Mouse (Mus musculus) MEL (cell line): ENCODE data around the gene Helz. TPM values are rescaled to one million over a fixed set of nuclear protein-coding genes. Genes with fewer than 3 reads are reported as not detected.

Source experiments
- DNase-seq: peaks from one replicate; pipeline ENCODE4 v3.0.0; 2011; ENCODE audit warnings: low read depth, low spot score
- H3K27ac ChIP-seq: 2 replicates; pipeline ENCODE4 v1.5.1; 2012; ENCODE audit warnings: low read depth, mild to moderate bottlenecking, control low read depth, low read length, moderate library complexity; ENCODE audit not compliant: control insufficient read depth
- H3K27me3 ChIP-seq, 2 experiments: fragments of 150-350 bp in 1 of 2; sonication (generic) in 1 of 2; 2 replicates each; pipeline ENCODE4 v1.6.1; 2012; ENCODE audit warnings: low read length in 2 of 2, mild to moderate bottlenecking in 2 of 2, improper control_type of control experiment in 1 of 2, moderate library complexity in 1 of 2; ENCODE audit not compliant: insufficient read depth in 2 of 2, control insufficient read depth in 1 of 2
- H3K36me3 ChIP-seq, 2 experiments: 2 replicates each; pipeline ENCODE4 v1.6.1; 2012 to 2014; ENCODE audit warnings: low read length in 2 of 2, improper control_type of control experiment in 1 of 2, inconsistent platforms in 1 of 2, mild to moderate bottlenecking in 1 of 2; ENCODE audit not compliant: insufficient read depth in 2 of 2, control insufficient read depth in 1 of 2
- H3K4me1 ChIP-seq, 2 experiments: fragments of 150-350 bp in 1 of 2; sonication (generic) in 1 of 2; 2 replicates each; pipeline ENCODE4 v1.6.1; 2012; ENCODE audit warnings: low read length in 2 of 2, improper control_type of control experiment in 1 of 2, mild to moderate bottlenecking in 1 of 2; ENCODE audit not compliant: insufficient read depth in 2 of 2, control insufficient read depth in 1 of 2
- H3K4me3 ChIP-seq, 2 experiments: fragments of 150-350 bp in 1 of 2; sonication (generic) in 1 of 2; 2 replicates each; pipeline ENCODE4 v1.5.1; 2012; ENCODE audit warnings: low read depth in 2 of 2, low read length in 2 of 2, mild to moderate bottlenecking in 2 of 2, moderate library complexity in 2 of 2, control low read depth in 1 of 2, improper control_type of control experiment in 1 of 2; ENCODE audit not compliant: control insufficient read depth in 1 of 2, insufficient read depth in 1 of 2
- H3K79me2 ChIP-seq: 2 replicates; pipeline ENCODE4 v1.6.1; 2012; ENCODE audit warnings: mild to moderate bottlenecking, low read length, moderate library complexity; ENCODE audit not compliant: control insufficient read depth, poor library complexity, insufficient read depth
- H3K9ac ChIP-seq: 2 replicates; pipeline ENCODE4 v1.6.1; 2012; ENCODE audit warnings: low read depth, mild to moderate bottlenecking, control low read depth, low read length, moderate library complexity; ENCODE audit not compliant: control insufficient read depth, poor library complexity, severe bottlenecking
- H3K9me3 ChIP-seq: fragments of 150-350 bp; sonication (generic); replicated peaks from 2 replicates; pipeline ENCODE4 v1.6.1; 2012; ENCODE audit warnings: mild to moderate bottlenecking, low read length, improper control_type of control experiment, moderate library complexity; ENCODE audit not compliant: insufficient read depth
- CTCF ChIP-seq, 3 experiments: IDR thresholded peaks in 2 of 3; conservative IDR thresholded peaks in 1 of 3; 2 replicates each; pipeline ENCODE4 v1.5.1; 2011 to 2012; ENCODE audit warnings: low read length in 3 of 3, low read depth in 2 of 3, mild to moderate bottlenecking in 2 of 3, improper control_type of control experiment in 1 of 3, inconsistent platforms in 1 of 3, mixed read lengths in 1 of 3, moderate library complexity in 1 of 3; ENCODE audit not compliant: control insufficient read depth in 1 of 3, insufficient read depth in 1 of 3, poor library complexity in 1 of 3, severe bottlenecking in 1 of 3
- E2F4 ChIP-seq: IDR thresholded peaks from 2 replicates; pipeline ENCODE4 v1.6.1; 2011; ENCODE audit warnings: low read depth, low read length, improper control_type of control experiment, borderline replicate concordance
- EP300 ChIP-seq, 2 experiments: IDR thresholded peaks; 2 replicates each; pipeline ENCODE4 v1.6.1; 2011; ENCODE audit warnings: improper control_type of control experiment in 2 of 2, low read length in 2 of 2, low read depth in 1 of 2, mild to moderate bottlenecking in 1 of 2
- ETS1 ChIP-seq: IDR thresholded peaks from 2 replicates; pipeline ENCODE4 v1.6.1; 2012; ENCODE audit warnings: low read depth, mild to moderate bottlenecking, inconsistent platforms, low read length, improper control_type of control experiment, moderate library complexity
- GABPA ChIP-seq: IDR thresholded peaks from 2 replicates; pipeline ENCODE4 v1.6.1; 2012; ENCODE audit warnings: low read depth, mild to moderate bottlenecking, inconsistent platforms, low read length, improper control_type of control experiment, moderate library complexity
- HCFC1 ChIP-seq: IDR thresholded peaks from 2 replicates; pipeline ENCODE4 v1.6.1; 2012; ENCODE audit warnings: low read depth, mild to moderate bottlenecking, inconsistent platforms, low read length, improper control_type of control experiment, moderate library complexity
- KAT2A ChIP-seq: conservative IDR thresholded peaks from 2 replicates; pipeline ENCODE4 v1.6.1; 2012; ENCODE audit warnings: low read depth, low read length, improper control_type of control experiment, inconsistent platforms
- MAFK ChIP-seq: IDR thresholded peaks from 2 replicates; pipeline ENCODE4 v1.6.1; 2011; ENCODE audit warnings: low read depth, mild to moderate bottlenecking, low read length, improper control_type of control experiment, borderline replicate concordance
- MAX ChIP-seq: IDR thresholded peaks from 2 replicates; pipeline ENCODE4 v1.6.1; 2011; ENCODE audit warnings: low read length, improper control_type of control experiment
- MAZ ChIP-seq: IDR thresholded peaks from 2 replicates; pipeline ENCODE4 v1.6.1; 2012; ENCODE audit warnings: low read depth, mild to moderate bottlenecking, inconsistent platforms, low read length, improper control_type of control experiment
- MEF2A ChIP-seq: IDR thresholded peaks from 2 replicates; pipeline ENCODE4 v1.6.1; 2014; ENCODE audit warnings: low read depth, mild to moderate bottlenecking, inconsistent platforms, low read length, improper control_type of control experiment; ENCODE audit not compliant: poor library complexity, insufficient replicate concordance, severe bottlenecking; ENCODE audit errors: extremely low read depth
- MYB ChIP-seq: IDR thresholded peaks from 2 replicates; pipeline ENCODE4 v1.6.1; 2011; ENCODE audit warnings: mild to moderate bottlenecking, low read depth, low read length, improper control_type of control experiment
- MYC ChIP-seq: IDR thresholded peaks from 2 replicates; pipeline ENCODE4 v1.6.1; 2011; ENCODE audit warnings: low read depth, mild to moderate bottlenecking, low read length, improper control_type of control experiment, moderate library complexity
- NELFE ChIP-seq: IDR thresholded peaks from 2 replicates; pipeline ENCODE4 v1.6.1; 2011; ENCODE audit warnings: low read depth, low read length, improper control_type of control experiment
- POLR2A ChIP-seq, 2 experiments: IDR thresholded peaks; 2 replicates each; pipeline ENCODE4 v1.6.1; 2011 to 2012; ENCODE audit warnings: low read length in 2 of 2, mild to moderate bottlenecking in 2 of 2, control low read depth in 1 of 2, improper control_type of control experiment in 1 of 2, low read depth in 1 of 2, moderate library complexity in 1 of 2; ENCODE audit not compliant: control insufficient read depth in 1 of 2, insufficient read depth in 1 of 2, poor library complexity in 1 of 2
- POLR2AphosphoS2 ChIP-seq: IDR thresholded peaks from 2 replicates; pipeline ENCODE4 v1.6.1; 2011; ENCODE audit warnings: low read length, improper control_type of control experiment
- POLR2AphosphoS5 ChIP-seq: IDR thresholded peaks from 2 replicates; pipeline ENCODE4 v1.6.1; 2012; ENCODE audit warnings: low read depth, borderline replicate concordance, mild to moderate bottlenecking, inconsistent platforms, low read length, moderate library complexity, mixed read lengths
- RAD21 ChIP-seq: IDR thresholded peaks from 2 replicates; pipeline ENCODE4 v1.6.1; 2011; ENCODE audit warnings: mild to moderate bottlenecking, low read depth, low read length, improper control_type of control experiment
- RCOR1 ChIP-seq: IDR thresholded peaks from 2 replicates; pipeline ENCODE4 v1.6.1; 2012; ENCODE audit warnings: low read depth, mild to moderate bottlenecking, inconsistent platforms, low read length, improper control_type of control experiment
- UBTF ChIP-seq: IDR thresholded peaks from 2 replicates; pipeline ENCODE4 v1.6.1; 2012; ENCODE audit warnings: low read depth, mild to moderate bottlenecking, inconsistent platforms, low read length, improper control_type of control experiment, moderate library complexity, borderline replicate concordance; ENCODE audit not compliant: insufficient read depth
- USF1 ChIP-seq: IDR thresholded peaks from 2 replicates; pipeline ENCODE4 v1.6.1; 2014; ENCODE audit warnings: low read depth, mild to moderate bottlenecking, inconsistent platforms, low read length, improper control_type of control experiment, moderate library complexity
- ZC3H11A ChIP-seq: IDR thresholded peaks from 2 replicates; pipeline ENCODE4 v1.6.1; 2012; ENCODE audit warnings: low read depth, mild to moderate bottlenecking, inconsistent platforms, low read length, improper control_type of control experiment
- ZNF384 ChIP-seq: IDR thresholded peaks from 2 replicates; pipeline ENCODE4 v1.6.1; 2012; ENCODE audit warnings: low read depth, mild to moderate bottlenecking, inconsistent platforms, low read length, improper control_type of control experiment
- polyA plus RNA-seq, 2 experiments: library from polyadenylated mRNA; stranded (reverse) in 1 of 2; unstranded in 1 of 2; fragments of >175 nt in 1 of 2; fragments of >200 nt in 1 of 2; gene quantifications; 2 replicates each; pipeline versions ENCODE4 v1.2.1 to v1.2.4; 2012; ENCODE audit warnings: low replicate concordance in 2 of 2, low read depth in 1 of 2; ENCODE audit not compliant: insufficient read length in 2 of 2, insufficient read depth in 1 of 2, missing spikeins in 1 of 2
- total RNA-seq: library from RNA; depleted of rRNA; stranded (reverse); fragments of 300-350 nt; gene quantifications from 2 replicates; pipeline ENCODE4 v1.2.3, GENCODE M21; 2012

The Helz gene
- total and polyA plus RNA-seq, 3 experiments: 15.1 to 41.0 (median 39.9) TPM

DNA sequence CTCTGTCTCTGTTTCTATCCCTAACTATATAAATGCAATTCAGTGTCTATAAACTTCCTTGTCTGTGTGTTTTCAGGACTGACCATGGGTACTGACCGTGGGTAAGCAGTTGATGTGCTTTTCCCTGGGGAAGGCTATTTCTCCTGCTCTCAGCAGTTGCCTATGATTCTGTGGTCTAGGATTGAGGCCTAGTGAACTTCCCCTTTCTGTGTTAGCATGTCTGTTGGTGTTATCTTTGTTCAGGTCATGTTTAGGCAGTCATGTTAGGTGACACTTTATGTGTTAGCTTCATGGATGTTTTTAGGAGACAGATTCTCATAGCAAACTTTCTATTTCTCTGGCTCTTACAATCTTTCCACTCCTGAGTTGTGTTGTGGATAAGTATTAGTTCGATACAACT is 91.9 kb downstream of the Helz start (continued):
- TF ChIP-seq ZC3H11A (peak; percentile 28; the same call in 1 of the 2 replicates), UBTF (no peak), ETS1 (peak; percentile 56), NELFE (no peak), CTCF (IDR thresholded peaks at IDR 0.05 in 2 of 3, conservative IDR thresholded peaks at IDR 0.05 in 1 of 3; ENCODE audit: control insufficient read depth in 1 of 3, insufficient read depth in 1 of 3, low read depth in 2 of 3, low read length in 3 of 3, poor library complexity in 1 of 3, severe bottlenecking in 1 of 3) (no peak), MYC (0 out of 2 replicates have a peak, but pooled peaks have one; percentile 46), HCFC1 (peak; percentile 47; the same call in 1 of the 2 replicates), MAZ (0 out of 2 replicates have a peak, but pooled peaks have one; percentile 32), EP300 (IDR thresholded peaks at IDR 0.05; ENCODE audit: low read depth in 1 of 2, low read length in 2 of 2) (peak; percentile 71 to 79), RCOR1 (peak; percentile 65; the same call in 1 of the 2 replicates), MAX (peak; percentile 50; the same call in 1 of the 2 replicates), RAD21 (no peak), POLR2AphosphoS2 (no peak), USF1 (no peak), POLR2A (IDR thresholded peaks at IDR 0.05; ENCODE audit: control insufficient read depth in 1 of 2, insufficient read depth in 1 of 2, low read depth in 1 of 2, low read length in 2 of 2, poor library complexity in 1 of 2) (no peak), MAFK (no peak), GABPA (no peak), MYB (peak; percentile 75)
- TF ChIP-seq, all 39 proteins: peak for 15

DNA sequence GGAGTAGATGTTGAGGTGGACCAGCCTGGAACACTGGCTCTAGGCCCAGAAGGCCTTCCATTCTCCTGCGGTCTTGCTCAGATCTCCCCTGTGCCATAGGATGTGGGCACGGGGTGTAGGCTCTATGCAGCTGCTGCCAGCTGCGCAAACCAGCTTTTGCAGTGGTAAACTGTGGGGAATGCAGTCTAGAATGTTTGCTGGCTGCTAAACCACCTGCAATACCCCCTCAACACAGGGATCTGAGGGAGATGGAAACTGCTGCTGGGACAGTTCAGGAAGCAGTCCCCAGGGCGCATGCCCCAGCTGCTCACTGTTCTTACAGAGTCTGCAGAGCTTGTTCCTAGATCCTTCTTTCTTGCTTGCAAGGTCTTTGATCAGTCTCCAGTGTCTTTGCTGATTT is 96.7 kb downstream of the Helz start:
- Histone ChIP-seq H3K9me3 (no peaks in the 10 kb centered on the region), H3K27ac (no peak overlapping the region), H3K36me3 (peaks cover 7 to 15% of the 10 kb centered on the region in 2 experiments)
- no peak for DNase-seq
- TF ChIP-seq KAT2A: no peak
- TF ChIP-seq, all 39 proteins: peak for 0
- no peak overlapping the region for H3K4me3 ChIP-seq
- peaks cover 3 to 8% of the 10 kb centered on the region in 2 experiments; a peak in 3 of 4 replicates for H3K4me1 ChIP-seq
- no peaks in the 10 kb centered on the region for H3K79me2 ChIP-seq
- no peaks in the 10 kb centered on the region for H3K27me3 ChIP-seq
- H3K9ac ChIP-seq: no peak overlapping the region

DNA sequence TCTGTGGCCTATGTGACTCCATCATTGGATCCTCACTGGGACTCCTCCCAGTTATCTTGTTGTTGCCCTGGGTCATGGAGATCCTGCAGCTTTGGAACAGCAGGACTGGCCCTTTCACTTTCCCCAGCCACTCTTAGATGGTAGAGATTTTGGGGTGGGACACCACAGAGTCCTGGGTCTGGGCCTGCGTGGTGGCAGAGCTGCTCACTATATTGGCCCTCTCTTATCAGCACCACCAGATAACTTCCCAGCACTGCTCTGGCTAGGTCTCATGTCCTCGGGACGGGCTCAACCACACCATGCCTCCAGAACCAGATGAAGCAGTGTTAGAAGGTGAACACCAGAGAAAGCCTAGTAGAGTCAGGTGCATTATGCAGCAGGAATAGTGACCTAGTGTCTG is 99.6 kb downstream of the Helz start:
- peak; percentile 9 for DNase-seq
- H3K4me3 ChIP-seq: no peak overlapping the region
- peaks cover 0 to 14% of the 10 kb centered on the region in 2 experiments; a peak in 2 of 4 replicates for H3K36me3 ChIP-seq

More for the DNA sequence above, 99.6 kb downstream of the Helz start:
- Histone ChIP-seq H3K27me3 (no peaks in the 10 kb centered on the region), H3K4me1 (no peaks in the 10 kb centered on the region), H3K9ac (no peak overlapping the region), H3K27ac (no peak overlapping the region), H3K9me3 (no peaks in the 10 kb centered on the region), H3K79me2 (no peaks in the 10 kb centered on the region)
- no peak for TF ChIP-seq MYC
- TF ChIP-seq ZNF384: no peak
- no peak for TF ChIP-seq MEF2A
- no peak for TF ChIP-seq POLR2AphosphoS5
- no peak for TF ChIP-seq E2F4
- no peak for TF ChIP-seq CTCF (IDR thresholded peaks at IDR 0.05 in 2 of 3, conservative IDR thresholded peaks at IDR 0.05 in 1 of 3; ENCODE audit: control insufficient read depth in 1 of 3, insufficient read depth in 1 of 3, low read depth in 2 of 3, low read length in 3 of 3, poor library complexity in 1 of 3, severe bottlenecking in 1 of 3)
- no peak for TF ChIP-seq POLR2AphosphoS2
- TF ChIP-seq MAFK: no peak
